Mouse (Mus musculus): ENCODE results near the gene Ptpn9.

GRCm38 (mm10) chr9:57072526-57072988 lies 77.8 kb downstream of the Ptpn9 start:
- TF ChIP-seq CTCF (IDR thresholded peaks at IDR 0.05) (no peak), EP300 (IDR thresholded peaks at IDR 0.05) (no peak)
